Mouse (Mus musculus) leukemia stem cell, adult 10-12 weeks (primary cell): Measurements from ENCODE around the gene Aff1. TPM values are rescaled to one million over a fixed set of nuclear protein-coding genes. Genes with fewer than 3 reads are reported as not detected.

Experiments used
- polyA plus RNA-seq: library from polyadenylated mRNA; stranded (reverse); fragments of >175 nt; gene quantifications from 2 replicates; pipeline ENCODE4 v1.2.3, GENCODE M21; 2012; ENCODE audit warnings: low replicate concordance

The Aff1 gene
- 42.2 and 63.7 TPM in 2 replicates for polyA plus RNA-seq

GRCm38 (mm10) chr5:103691624-103692530, at the start of gene Aff1:
Gene Aff1 (plus strand): TSS chr5:103692374.

GRCm38 (mm10) chr5:103655346-103656118, 36.6 kb upstream of the Aff1 start, which contains the start of gene 1700016H13Rik:
Gene 1700016H13Rik (minus strand): TSS chr5:103656010.

Other genes starting within 250 kb of the Aff1 start
- gene Slc10a6, start 63.0 kb upstream of the Aff1 start, polyA plus RNA-seq, result not detected in 2 replicates
- gene 1700016H13Rik, start 36.4 kb upstream of the Aff1 start, polyA plus RNA-seq, result not detected in 2 replicates
- gene Klhl8, start 218.9 kb downstream of the Aff1 start, polyA plus RNA-seq, result 0.10 TPM in 1 of 2 replicates, not detected in the other